Mouse (Mus musculus) C3H10T1/2 (cell line): ENCODE data around the gene E030030I06Rik. TPM values are rescaled to one million over a fixed set of nuclear protein-coding genes. Genes with fewer than 3 reads are reported as not detected.

ENCODE experiments used
- polyA plus RNA-seq, 2 experiments: library from polyadenylated mRNA; unstranded; fragments of >200 nt; fragmentation: generic; extraction: Trizol; gene quantifications; one replicate each; pipeline ENCODE4 v1.2.1; 2012; ENCODE audit warnings: missing spikeins in 2 of 2

E030030I06Rik gene
- 1 to 10 TPM; 4.9 to 8.0 TPM for polyA plus RNA-seq

DNA sequence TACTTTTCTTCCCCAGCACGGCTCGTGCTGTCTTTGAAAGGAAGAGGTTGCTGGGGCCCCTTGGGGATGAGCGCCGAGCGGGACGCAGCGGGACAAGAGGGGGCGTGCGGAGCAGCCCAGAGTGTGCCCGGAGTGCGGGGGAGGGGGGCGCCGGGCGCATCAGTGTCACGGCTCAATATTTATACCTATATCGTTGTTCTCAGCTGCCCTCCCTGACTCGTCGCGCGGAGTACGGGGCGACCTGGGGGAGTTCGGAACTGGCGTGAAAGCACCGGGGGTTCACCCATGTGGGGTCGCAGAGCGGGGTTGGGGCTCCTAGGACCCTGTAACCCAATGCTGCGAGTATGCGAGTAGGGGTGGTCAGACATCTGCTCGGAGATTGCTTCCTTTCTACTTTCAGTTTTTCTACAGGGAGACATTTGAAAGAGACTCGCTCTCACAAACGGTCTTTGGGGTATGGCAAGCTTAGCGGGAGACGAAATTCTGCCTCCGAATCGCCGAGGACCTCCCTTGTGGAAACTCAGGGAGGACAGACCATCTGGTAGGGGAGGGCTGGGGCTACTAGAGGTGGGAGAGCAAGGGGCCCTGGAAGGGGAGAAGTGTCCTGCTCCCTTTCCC lies at the start of gene E030030I06Rik:
Gene E030030I06Rik (minus strand): TSS at position 198 of the 618 bp plus-strand sequence.

DNA sequence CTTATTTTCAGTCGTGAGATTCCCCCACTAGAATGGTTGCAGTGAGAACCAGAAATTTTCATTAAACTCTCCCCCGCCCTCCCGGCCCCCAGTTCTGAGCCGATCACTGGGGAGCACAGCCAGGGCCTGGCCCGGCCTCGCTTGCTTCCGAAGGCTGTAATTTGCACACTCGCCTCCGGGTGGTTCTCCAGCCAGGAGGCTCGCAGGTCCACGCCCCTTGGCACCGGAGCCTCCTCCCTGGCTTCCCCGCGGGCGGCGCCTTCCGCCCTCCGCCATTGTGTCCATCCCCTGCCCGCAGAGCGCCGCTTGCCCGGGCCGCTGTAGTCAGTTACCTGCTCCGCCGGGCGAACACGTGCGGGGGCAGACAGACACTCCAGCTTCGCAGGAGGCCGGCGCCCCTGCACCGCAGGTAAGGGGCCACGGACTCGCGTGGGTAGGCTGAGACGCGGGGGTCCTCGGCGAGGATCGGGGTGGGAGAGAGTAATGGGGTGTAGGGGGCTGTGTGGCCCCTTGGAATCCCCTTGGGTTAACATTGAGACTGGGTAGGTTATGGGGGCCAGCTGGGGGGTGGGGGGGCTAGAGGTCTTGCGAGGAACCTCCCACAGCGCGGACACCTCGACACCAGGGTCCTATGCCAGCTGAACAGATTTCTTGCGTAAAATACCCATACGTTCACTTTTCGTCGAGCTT lies 9.4 kb upstream of the E030030I06Rik start, which contains the start of the genes Raet1e and H60b:
Gene Raet1e (plus strand): TSS at position 260 of the 690 bp plus-strand sequence.
Gene H60b (plus strand): TSS at position 277 of the 690 bp plus-strand sequence.

DNA sequence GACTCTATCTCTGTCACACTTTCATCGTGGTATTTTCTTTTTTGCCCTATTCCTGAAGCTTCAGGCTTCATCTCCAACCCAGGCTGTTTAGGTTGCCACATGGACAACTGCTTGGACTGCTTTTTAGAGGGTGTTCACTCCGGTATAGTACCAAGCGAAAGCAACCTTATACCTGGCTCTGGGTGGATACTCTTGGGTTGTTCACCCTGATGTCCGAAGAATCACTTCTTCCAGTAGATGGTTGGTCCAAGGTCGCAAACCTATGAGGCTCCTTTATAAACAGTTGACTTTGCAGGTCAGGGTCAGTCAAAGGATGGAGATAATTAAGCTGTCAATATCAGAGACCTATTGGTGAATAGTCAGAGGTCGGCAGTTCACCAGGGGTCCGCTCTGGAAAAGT lies 81.1 kb downstream of the E030030I06Rik start, which contains the start of gene 4930444G20Rik:
Gene 4930444G20Rik (minus strand): TSS at position 101 of the 400 bp plus-strand sequence.

Other genes with a start within 250 kb of the E030030I06Rik start
- gene 4930444G20Rik, start 81.2 kb downstream of the E030030I06Rik start, polyA plus RNA-seq, result not detected
- gene Raet1e, start 9.3 kb upstream of the E030030I06Rik start, polyA plus RNA-seq, result 1 to 10 TPM; 1.4 to 7.1 TPM
- not detected for gene H60b, start 9.3 kb upstream of the E030030I06Rik start, polyA plus RNA-seq
- gene Raet1d, start 211.3 kb upstream of the E030030I06Rik start, polyA plus RNA-seq, result under 1 TPM; 0.05 to 0.58 TPM